Mouse (Mus musculus) lung, embryonic 16.5 days (tissue): ENCODE data around the gene Tacc2. TPM values are rescaled to one million over a fixed set of nuclear protein-coding genes. Genes with fewer than 3 reads are reported as not detected.

Experiments used
- ATAC-seq: fragments of 200-750 bp; cut with Nextera tagmentation; 2 replicates; pipeline ENCODE4 v1.8.0; 2017; ENCODE audit warnings: low read depth, mild to moderate bottlenecking, moderate library complexity
- H3K27ac ChIP-seq: fragments of 300-500 bp; sonication (generic); 2 replicates; pipeline ENCODE4 v1.5.1; 2014; ENCODE audit warnings: mild to moderate bottlenecking, control low read depth, low read length
- H3K27me3 ChIP-seq: fragments of 300-500 bp; sonication (generic); 2 replicates; pipeline ENCODE4 v1.6.1; 2014; ENCODE audit warnings: low read depth, low read length, mixed read lengths; ENCODE audit not compliant: control insufficient read depth, insufficient read depth
- H3K36me3 ChIP-seq: fragments of 300-500 bp; sonication (generic); 2 replicates; pipeline ENCODE4 v1.6.1; 2014; ENCODE audit warnings: low read length; ENCODE audit not compliant: control insufficient read depth, insufficient read depth
- H3K4me1 ChIP-seq: fragments of 300-500 bp; sonication (generic); replicated peaks from 2 replicates; pipeline ENCODE4 v1.6.1; 2014; ENCODE audit warnings: low read length, mixed read lengths; ENCODE audit not compliant: control insufficient read depth, insufficient read depth
- H3K4me2 ChIP-seq: fragments of 300-500 bp; sonication (generic); 2 replicates; pipeline ENCODE4 v1.6.1; 2014; ENCODE audit warnings: low read depth, low read length, control low read depth
- H3K4me3 ChIP-seq: fragments of 300-500 bp; sonication (generic); 2 replicates; pipeline ENCODE4 v1.5.1; 2014; ENCODE audit warnings: mild to moderate bottlenecking, low read length, control low read depth
- H3K9ac ChIP-seq: fragments of 300-500 bp; sonication (generic); 2 replicates; pipeline ENCODE4 v1.6.1; 2014; ENCODE audit warnings: low read length, control low read depth
- H3K9me3 ChIP-seq: fragments of 300-500 bp; sonication (generic); 2 replicates; pipeline ENCODE4 v1.6.1; 2016; ENCODE audit warnings: low read length; ENCODE audit not compliant: control insufficient read depth
- WGBS: fragments of 180-500 bp; shearing (Covaris S2); extraction: QIAGEN DNeasy Blood & Tissue Kit; methylation state at CpG from one replicate; pipeline ENCODE4 v1.1.7; 2014; 5-methylcytosine and 5-hydroxymethylcytosine counted together
- polyA plus RNA-seq: library from polyadenylated mRNA; unstranded; fragments of >200 nt; fragmentation: Nextera tagmentation; extraction: Ambion mirVana; gene quantifications from 2 replicates; pipeline ENCODE4 v1.2.1, GENCODE M21; 2015

Tacc2 gene
- polyA plus RNA-seq, 1 experiment from 2014 or later = 21.7 TPM

DNA sequence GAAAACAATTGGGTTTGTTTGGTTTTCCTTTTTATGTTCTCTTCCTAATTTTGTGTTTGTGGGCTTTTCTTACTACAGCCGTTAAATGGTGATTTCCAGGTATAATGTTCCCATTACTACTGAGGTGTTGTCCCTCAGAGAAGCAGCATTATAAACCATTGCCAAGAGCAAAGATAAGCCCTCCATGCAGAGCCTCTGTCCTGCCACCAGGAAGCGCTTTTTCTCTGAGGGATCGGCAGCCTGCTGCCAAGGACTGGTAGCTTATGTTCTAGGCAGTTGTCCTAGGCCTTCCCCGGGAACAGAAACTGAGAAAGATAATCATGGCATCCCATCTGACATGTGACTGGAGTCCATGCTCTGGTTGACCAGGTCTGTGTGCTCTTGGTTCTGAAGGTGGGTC is 171.9 kb downstream of the Tacc2 start:
- H3K4me3 ChIP-seq = no peak overlapping the region
- H3K4me1 ChIP-seq = no peaks in the 10 kb centered on the region; the same call in 1 of the 2 replicates
- WGBS = 92% methylated on average over 4 of the region's 4 CpGs
- H3K4me2 ChIP-seq = no peak overlapping the region
- no peaks in the 10 kb centered on the region for H3K9me3 ChIP-seq
- no peak overlapping the region for H3K9ac ChIP-seq
- peaks cover 7% of the 10 kb centered on the region for H3K36me3 ChIP-seq
- ATAC-seq = no peak
- H3K27ac ChIP-seq = no peak overlapping the region
- H3K27me3 ChIP-seq = no peaks in the 10 kb centered on the region

DNA sequence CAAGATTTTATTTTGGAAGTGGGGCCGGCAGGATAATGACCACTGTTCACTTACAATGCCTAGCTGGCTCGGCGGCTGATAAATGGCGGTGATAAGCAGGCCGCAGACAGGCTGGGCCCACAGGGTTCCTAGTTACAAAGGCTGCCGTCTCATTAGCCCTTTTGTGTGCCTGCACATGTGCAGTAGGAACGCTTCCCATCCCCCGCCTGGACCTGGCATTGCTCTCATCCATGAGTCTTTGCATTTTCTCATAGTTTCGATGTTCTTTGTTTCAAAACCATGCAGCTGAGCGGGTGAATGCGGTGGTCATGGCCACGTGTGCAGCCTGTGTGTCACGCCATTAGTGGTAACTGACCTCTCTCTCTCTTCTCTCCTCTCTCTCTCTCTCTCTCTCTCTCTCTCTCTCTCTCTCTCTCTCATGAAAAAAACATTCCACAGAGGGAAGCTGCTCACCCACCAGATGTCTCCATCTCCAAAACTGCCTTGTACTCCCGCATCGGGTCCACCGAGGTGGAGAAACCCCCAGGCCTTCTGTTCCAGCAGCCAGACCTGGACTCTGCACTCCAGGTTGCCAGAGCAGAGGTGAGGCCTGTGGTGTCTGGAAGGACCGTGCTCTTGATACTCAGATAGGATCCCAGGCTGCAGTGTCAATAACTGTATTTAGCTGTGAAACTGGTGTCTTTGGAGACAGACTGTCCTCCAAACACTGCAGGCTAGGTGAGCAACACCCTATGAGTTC is 173.7 kb downstream of the Tacc2 start:
- Histone ChIP-seq H3K9me3 (no peaks in the 10 kb centered on the region), H3K27ac (no peak overlapping the region), H3K4me3 (no peak overlapping the region), H3K27me3 (no peaks in the 10 kb centered on the region), H3K4me2 (no peak overlapping the region), H3K4me1 (peaks cover 2% of the 10 kb centered on the region; the same call in 1 of the 2 replicates), H3K36me3 (peaks cover 4% of the 10 kb centered on the region), H3K9ac (no peak overlapping the region)
- WGBS = 62% methylated on average over 17 of the region's 17 CpGs
- no peak for ATAC-seq

DNA sequence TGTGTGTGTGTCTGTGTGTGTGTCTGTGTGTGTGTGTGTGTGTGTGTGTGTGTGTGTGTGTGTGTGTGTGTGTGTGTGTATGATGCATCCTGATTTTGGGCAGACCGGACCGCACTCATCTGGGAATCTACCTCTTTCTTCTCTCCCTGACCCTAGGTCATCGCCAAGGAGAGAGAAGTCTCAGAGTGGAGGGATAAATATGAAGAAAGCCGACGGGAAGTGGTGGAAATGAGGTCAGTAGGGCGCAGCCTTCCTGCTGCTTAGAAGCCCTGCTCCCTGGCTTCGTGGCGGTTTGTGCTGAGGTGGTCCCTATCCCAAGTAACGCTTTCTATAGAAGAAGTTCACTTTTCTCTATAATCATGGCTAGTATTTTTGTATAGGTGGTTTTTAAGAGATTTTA is 174.4 kb downstream of the Tacc2 start:
- no peak overlapping the region for H3K27ac ChIP-seq
- no peak overlapping the region for H3K4me2 ChIP-seq
- no peak for ATAC-seq
- no peak overlapping the region for H3K4me3 ChIP-seq
- H3K27me3 ChIP-seq = no peaks in the 10 kb centered on the region
- H3K4me1 ChIP-seq = peaks cover 7% of the 10 kb centered on the region
- H3K9ac ChIP-seq = no peak overlapping the region
- WGBS = 70% methylated on average over 9 of the region's 9 CpGs
- peaks cover 4% of the 10 kb centered on the region for H3K36me3 ChIP-seq
- H3K9me3 ChIP-seq = no peaks in the 10 kb centered on the region

DNA sequence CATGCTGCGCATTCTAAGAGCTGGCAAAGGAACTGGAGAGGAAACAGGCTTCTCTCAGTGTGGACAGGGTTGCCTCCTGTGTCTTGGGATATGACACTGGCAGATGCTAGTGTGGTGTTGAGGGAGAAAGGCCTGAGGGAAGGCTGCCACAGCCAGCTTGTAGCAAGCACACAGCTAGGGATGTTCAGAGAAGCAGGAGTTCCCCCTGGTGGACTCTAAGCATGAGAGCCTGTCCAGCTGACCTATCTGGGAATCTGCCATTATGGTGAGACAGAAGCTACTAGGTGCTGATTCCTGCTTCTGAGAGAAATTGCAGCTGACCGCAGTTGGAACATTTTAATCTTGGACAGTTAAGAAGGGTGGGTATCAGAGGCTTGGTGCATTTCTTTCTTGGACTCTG is 177.6 kb downstream of the Tacc2 start:
- no peak for ATAC-seq
- H3K27ac ChIP-seq = no peak overlapping the region
- WGBS = 94% methylated on average over 2 of the region's 2 CpGs

DNA sequence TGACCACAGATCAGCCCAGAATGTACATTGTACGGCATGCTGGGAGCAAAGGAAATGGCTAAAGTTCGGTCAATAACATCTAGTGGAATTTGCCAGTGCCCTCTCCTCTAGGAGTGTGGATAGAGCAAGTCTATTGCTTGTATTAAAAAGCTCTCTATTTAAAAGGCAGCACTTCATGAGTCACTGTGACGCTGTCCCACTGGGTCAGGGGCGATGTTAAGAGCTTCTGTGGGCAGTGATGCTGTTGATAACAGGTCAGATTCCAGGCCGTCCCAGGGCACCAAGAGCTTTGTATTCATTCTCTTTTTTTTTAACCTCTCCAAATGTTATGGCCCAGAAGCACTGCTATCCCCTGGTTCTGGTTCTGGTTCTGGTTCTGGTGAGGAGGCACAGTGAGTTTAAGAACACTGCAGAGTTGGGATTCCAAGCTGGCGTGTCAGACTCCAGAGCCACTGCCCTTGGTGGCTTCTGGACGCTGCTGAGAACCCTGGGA is 179.2 kb downstream of the Tacc2 start:
- WGBS = 54% methylated on average over 7 of the region's 7 CpGs
- Histone ChIP-seq H3K36me3 (peaks cover 7% of the 10 kb centered on the region), H3K27me3 (no peaks in the 10 kb centered on the region), H3K27ac (peak overlapping the region; percentile 47), H3K4me1 (peaks cover 13% of the 10 kb centered on the region), H3K4me3 (no peak overlapping the region), H3K9me3 (no peaks in the 10 kb centered on the region), H3K9ac (no peak overlapping the region), H3K4me2 (no peak overlapping the region)
- peak; percentile 60 for ATAC-seq

More for the DNA sequence above, 177.6 kb downstream of the Tacc2 start:
- no peak overlapping the region for H3K9ac ChIP-seq
- H3K27me3 ChIP-seq = no peaks in the 10 kb centered on the region
- peaks cover 5% of the 10 kb centered on the region for H3K36me3 ChIP-seq
- no peaks in the 10 kb centered on the region for H3K9me3 ChIP-seq
- H3K4me3 ChIP-seq = no peak overlapping the region
- H3K4me2 ChIP-seq = no peak overlapping the region
- peaks cover 13% of the 10 kb centered on the region for H3K4me1 ChIP-seq

DNA sequence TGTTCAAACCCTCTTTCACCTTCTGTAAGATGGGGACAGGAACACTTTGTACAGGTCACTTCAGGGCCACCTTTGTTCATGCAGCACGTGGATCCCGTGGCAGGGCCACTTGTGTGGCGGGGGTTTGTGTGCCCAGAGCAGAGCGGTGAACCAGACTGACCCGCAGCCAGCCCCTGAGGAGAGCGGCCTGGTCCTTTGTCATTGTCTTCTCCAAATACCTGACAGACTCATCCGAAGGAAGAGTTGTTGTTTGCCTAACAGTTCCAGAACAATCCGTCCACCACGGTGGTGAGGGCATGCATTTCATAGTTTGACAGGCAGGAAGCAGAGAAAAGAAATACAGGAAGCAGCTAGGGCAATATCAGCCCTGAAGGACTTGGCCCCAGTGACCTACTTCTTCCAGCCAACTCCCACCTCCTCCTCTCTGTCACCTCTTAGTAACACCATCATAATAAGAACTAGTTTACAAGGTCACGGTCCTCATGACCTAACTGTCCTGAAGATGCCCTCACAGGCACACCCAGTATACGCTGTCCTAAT is 180.2 kb downstream of the Tacc2 start:
- peak; percentile 8; the same call in 1 of the 2 replicates for ATAC-seq
- Histone ChIP-seq H3K27me3 (no peaks in the 10 kb centered on the region), H3K4me2 (no peak overlapping the region), H3K4me1 (peaks cover 13% of the 10 kb centered on the region), H3K9ac (no peak overlapping the region), H3K36me3 (peaks cover 4% of the 10 kb centered on the region), H3K4me3 (no peak overlapping the region), H3K27ac (no peak overlapping the region), H3K9me3 (no peaks in the 10 kb centered on the region)
- 57% methylated on average over 11 of the region's 11 CpGs for WGBS

DNA sequence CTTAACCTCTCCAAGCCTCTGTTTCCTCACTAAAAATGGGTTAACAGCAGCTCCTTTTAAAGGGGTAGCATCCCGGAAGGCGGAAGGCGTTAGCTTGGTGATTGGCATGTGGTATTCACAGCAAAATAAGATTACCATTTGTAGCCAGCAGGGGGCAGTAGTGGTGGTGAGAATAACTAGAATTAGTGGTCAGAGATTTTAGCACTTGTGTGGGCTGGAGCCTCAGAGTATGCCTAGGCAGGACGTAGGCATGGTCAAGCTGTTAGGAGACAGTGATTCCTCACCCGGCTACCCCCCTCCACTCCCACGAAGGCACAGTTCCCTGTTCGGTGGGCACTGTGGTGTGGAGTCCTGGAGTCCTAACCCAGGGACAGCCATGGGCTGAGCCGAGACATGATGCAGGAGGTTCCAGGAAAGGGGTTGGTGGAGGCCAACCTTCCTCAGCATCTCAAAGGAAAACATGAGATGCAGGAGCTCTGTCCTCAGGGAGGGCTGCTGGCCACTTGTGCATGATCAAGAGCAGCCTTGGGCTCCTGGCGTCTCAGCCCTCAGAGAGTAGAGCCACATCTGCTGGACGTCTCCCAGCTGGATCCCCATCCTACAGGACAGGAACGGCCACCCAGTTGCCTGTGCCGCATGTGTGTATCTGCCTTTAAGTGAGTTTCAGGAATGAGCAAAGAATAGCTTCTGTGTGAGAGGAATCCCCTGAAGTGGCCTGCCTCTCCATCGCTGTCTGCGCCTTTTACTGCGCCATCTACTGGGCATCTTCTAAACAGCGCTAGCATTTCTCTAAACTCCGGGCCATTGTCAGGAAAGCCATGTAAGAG is 185.0 kb downstream of the Tacc2 start:
- H3K9me3 ChIP-seq = no peaks in the 10 kb centered on the region
- no peaks in the 10 kb centered on the region for H3K27me3 ChIP-seq
- peaks cover under 1% of the 10 kb centered on the region; the same call in 1 of the 2 replicates for H3K4me1 ChIP-seq
- ATAC-seq = peak; percentile 73
- WGBS = 31% methylated on average over 17 of the region's 17 CpGs
- H3K9ac ChIP-seq = no peak overlapping the region
- H3K27ac ChIP-seq = no peak overlapping the region
- peaks cover 3% of the 10 kb centered on the region for H3K36me3 ChIP-seq
- H3K4me3 ChIP-seq = no peak overlapping the region
- H3K4me2 ChIP-seq = no peak overlapping the region

DNA sequence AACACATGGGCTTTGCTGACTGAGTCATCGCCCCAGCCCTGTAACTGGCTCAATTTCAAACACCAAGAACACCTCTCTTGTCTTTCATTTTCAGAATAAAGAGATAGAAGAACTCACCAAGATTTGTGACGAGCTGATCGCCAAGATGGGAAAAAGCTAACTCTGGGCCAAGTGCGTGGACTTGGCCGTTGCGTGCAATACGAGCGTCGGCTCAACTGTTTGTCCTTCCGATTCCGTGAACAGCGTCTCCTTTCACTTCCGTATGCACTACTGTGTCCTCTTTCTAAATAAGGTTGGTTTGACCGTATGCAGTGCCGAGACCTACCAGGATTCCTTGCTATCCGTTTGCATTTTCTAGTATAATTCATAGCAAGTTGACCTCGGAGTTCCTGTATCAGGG is 186.9 kb downstream of the Tacc2 start:
- Histone ChIP-seq H3K9me3 (no peaks in the 10 kb centered on the region), H3K4me2 (no peak overlapping the region), H3K27ac (no peak overlapping the region), H3K27me3 (no peaks in the 10 kb centered on the region), H3K4me3 (no peak overlapping the region), H3K4me1 (no peaks in the 10 kb centered on the region), H3K9ac (no peak overlapping the region), H3K36me3 (peaks cover 3% of the 10 kb centered on the region)
- no peak for ATAC-seq
- 92% methylated on average over 17 of the region's 17 CpGs for WGBS
